Mouse (Mus musculus) midbrain, embryonic 12.5 days (tissue): ENCODE measurements at regions not wholly inside any gene's neighbourhood (a gene's known extent, or its start where the extent isn't known, plus 50 kb on each side); places are given as distances from the start of the nearest gene placed in this dataset.

Source experiments
- ATAC-seq: fragments of 200-750 bp; cut with Nextera tagmentation; 2 replicates; pipeline ENCODE4 v1.8.0; 2017; ENCODE audit warnings: low read depth, moderate TSS enrichment, moderate library complexity; ENCODE audit not compliant: low FRiP score
- H3K27ac ChIP-seq: fragments of 300-500 bp; sonication (generic); replicated peaks from 2 replicates; pipeline ENCODE4 v1.5.1; 2016; ENCODE audit warnings: mild to moderate bottlenecking
- H3K27me3 ChIP-seq: fragments of 300-500 bp; sonication (generic); 2 replicates; pipeline ENCODE4 v1.6.1; 2016; ENCODE audit warnings: mild to moderate bottlenecking
- H3K36me3 ChIP-seq: fragments of 300-500 bp; sonication (generic); 2 replicates; pipeline ENCODE4 v1.6.1; 2016
- H3K4me1 ChIP-seq: fragments of 300-500 bp; sonication (generic); 2 replicates; pipeline ENCODE4 v1.6.1; 2016
- H3K4me2 ChIP-seq: fragments of 300-500 bp; sonication (generic); replicated peaks from 2 replicates; pipeline ENCODE4 v1.6.1; 2016; ENCODE audit warnings: mild to moderate bottlenecking, moderate library complexity
- H3K4me3 ChIP-seq: fragments of 300-500 bp; sonication (generic); 2 replicates; pipeline ENCODE4 v1.5.1; 2016; ENCODE audit warnings: mild to moderate bottlenecking
- H3K9ac ChIP-seq: fragments of 300-500 bp; sonication (generic); replicated peaks from 2 replicates; pipeline ENCODE4 v1.6.1; 2016; ENCODE audit warnings: mild to moderate bottlenecking, moderate library complexity
- H3K9me3 ChIP-seq: fragments of 300-500 bp; sonication (generic); 2 replicates; pipeline ENCODE4 v1.6.1; 2016; ENCODE audit warnings: mild to moderate bottlenecking
- WGBS: fragments of 180-500 bp; shearing (Covaris S2); methylation state at CpG from one replicate; pipeline ENCODE4 v1.1.7; 2016; 5-methylcytosine and 5-hydroxymethylcytosine counted together

GRCm38 (mm10) chr15:41920270-41920669, 1786.1 kb downstream of the 9330182O14Rik start:
- no peak for ATAC-seq
- no peaks in the 10 kb centered on the region for H3K9me3 ChIP-seq
- no peak overlapping the region for H3K4me3 ChIP-seq
- no peak overlapping the region for H3K9ac ChIP-seq
- no peaks in the 10 kb centered on the region for H3K36me3 ChIP-seq
- 76% methylated on average over 2 of the region's 2 CpGs for WGBS
- H3K4me2 ChIP-seq: no peak overlapping the region
- no peaks in the 10 kb centered on the region for H3K27me3 ChIP-seq
- no peak overlapping the region for H3K27ac ChIP-seq
- no peaks in the 10 kb centered on the region for H3K4me1 ChIP-seq

GRCm38 (mm10) chr15:41936697-41937096, 1802.5 kb downstream of the 9330182O14Rik start:
- 62% methylated on average over 2 of the region's 2 CpGs for WGBS
- Histone ChIP-seq H3K36me3 (no peaks in the 10 kb centered on the region), H3K27me3 (no peaks in the 10 kb centered on the region), H3K9me3 (peaks cover 19% of the 10 kb centered on the region), H3K4me2 (no peak overlapping the region), H3K27ac (no peak overlapping the region), H3K4me1 (no peaks in the 10 kb centered on the region), H3K9ac (no peak overlapping the region), H3K4me3 (no peak overlapping the region)
- peak; percentile 65; the same call in 1 of the 2 replicates for ATAC-seq

GRCm38 (mm10) chr15:41945226-41945625, 1811.1 kb downstream of the 9330182O14Rik start:
- WGBS: 87% methylated on average over 2 of the region's 2 CpGs
- H3K4me2 ChIP-seq: no peak overlapping the region
- no peaks in the 10 kb centered on the region for H3K9me3 ChIP-seq
- no peak overlapping the region for H3K9ac ChIP-seq
- ATAC-seq: no peak
- H3K27me3 ChIP-seq: no peaks in the 10 kb centered on the region
- H3K4me3 ChIP-seq: no peak overlapping the region
- no peak overlapping the region for H3K27ac ChIP-seq
- no peaks in the 10 kb centered on the region for H3K36me3 ChIP-seq
- no peaks in the 10 kb centered on the region for H3K4me1 ChIP-seq

GRCm38 (mm10) chr15:41947888-41948287, 1813.7 kb downstream of the 9330182O14Rik start:
- H3K36me3 ChIP-seq: no peaks in the 10 kb centered on the region
- no peaks in the 10 kb centered on the region for H3K9me3 ChIP-seq
- no peak overlapping the region for H3K4me2 ChIP-seq
- no peak overlapping the region for H3K27ac ChIP-seq
- ATAC-seq: no peak
- H3K27me3 ChIP-seq: no peaks in the 10 kb centered on the region
- no peaks in the 10 kb centered on the region for H3K4me1 ChIP-seq
- H3K4me3 ChIP-seq: no peak overlapping the region
- no peak overlapping the region for H3K9ac ChIP-seq

DNA sequence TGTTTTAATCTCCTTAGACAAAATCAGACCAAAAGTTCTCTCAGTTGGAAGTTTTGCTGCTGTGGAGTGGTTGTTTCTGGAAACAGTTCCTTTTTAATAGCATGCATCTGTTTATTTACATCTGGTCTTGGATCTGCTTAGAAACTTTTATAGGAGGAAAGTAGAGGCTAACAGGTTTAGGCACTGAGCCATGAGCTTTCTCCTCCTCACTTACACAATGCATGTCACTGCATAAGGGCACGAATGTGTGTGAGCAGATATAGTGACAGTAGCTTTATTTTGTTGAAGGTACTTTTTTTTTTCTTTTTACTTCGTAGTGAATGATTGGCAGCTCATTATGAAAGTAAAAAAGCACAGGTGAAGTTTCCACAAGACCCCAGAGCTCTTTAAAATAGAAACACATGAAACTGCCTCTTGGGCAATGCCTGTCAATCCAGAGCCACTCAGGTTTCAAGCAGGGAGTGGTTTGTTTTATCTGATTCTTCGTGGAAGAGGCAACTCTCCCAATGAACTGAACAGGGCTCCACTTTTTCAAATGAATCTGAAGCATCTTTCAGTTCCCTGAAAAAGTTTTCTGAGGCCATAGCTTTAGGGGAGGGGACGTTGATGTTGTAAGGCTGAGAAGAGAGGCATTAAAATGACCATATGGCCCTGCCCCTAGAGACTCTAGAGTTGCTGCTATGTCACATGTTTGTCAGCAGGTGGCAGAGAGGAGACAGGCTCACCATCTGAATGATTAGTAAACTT, 1814.4 kb downstream of the 9330182O14Rik start:
- WGBS: 55% methylated on average over 4 of the region's 4 CpGs
- Histone ChIP-seq H3K36me3 (no peaks in the 10 kb centered on the region), H3K4me1 (no peaks in the 10 kb centered on the region), H3K27ac (no peak overlapping the region), H3K4me2 (no peak overlapping the region), H3K27me3 (no peaks in the 10 kb centered on the region), H3K9ac (no peak overlapping the region), H3K9me3 (no peaks in the 10 kb centered on the region), H3K4me3 (no peak overlapping the region)
- peak; percentile 73; the same call in 1 of the 2 replicates for ATAC-seq

DNA sequence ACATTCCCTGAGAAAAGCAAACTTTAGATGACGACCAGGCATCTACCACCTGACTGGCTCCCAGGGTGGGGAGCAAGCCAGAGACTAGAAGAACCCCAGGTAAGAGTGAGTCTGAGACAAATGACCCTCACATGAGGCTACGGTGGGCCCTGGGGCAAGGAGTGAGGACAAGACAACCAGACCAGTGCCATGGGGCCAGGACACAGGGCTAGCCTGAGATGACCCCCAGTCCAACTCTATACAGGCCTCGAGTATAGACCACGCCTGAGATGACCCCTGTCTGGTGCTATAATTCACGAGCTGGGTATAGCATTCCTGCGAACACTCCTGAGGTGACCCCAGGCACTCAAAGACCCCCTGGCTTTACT, 1814.9 kb downstream of the 9330182O14Rik start:
- Histone ChIP-seq H3K4me1 (no peaks in the 10 kb centered on the region), H3K4me2 (no peak overlapping the region), H3K27ac (no peak overlapping the region), H3K9me3 (no peaks in the 10 kb centered on the region), H3K27me3 (no peaks in the 10 kb centered on the region), H3K4me3 (no peak overlapping the region), H3K36me3 (no peaks in the 10 kb centered on the region), H3K9ac (no peak overlapping the region)
- WGBS: 65% methylated on average over 6 of the region's 6 CpGs
- ATAC-seq: peak; percentile 49; the same call in 1 of the 2 replicates

DNA sequence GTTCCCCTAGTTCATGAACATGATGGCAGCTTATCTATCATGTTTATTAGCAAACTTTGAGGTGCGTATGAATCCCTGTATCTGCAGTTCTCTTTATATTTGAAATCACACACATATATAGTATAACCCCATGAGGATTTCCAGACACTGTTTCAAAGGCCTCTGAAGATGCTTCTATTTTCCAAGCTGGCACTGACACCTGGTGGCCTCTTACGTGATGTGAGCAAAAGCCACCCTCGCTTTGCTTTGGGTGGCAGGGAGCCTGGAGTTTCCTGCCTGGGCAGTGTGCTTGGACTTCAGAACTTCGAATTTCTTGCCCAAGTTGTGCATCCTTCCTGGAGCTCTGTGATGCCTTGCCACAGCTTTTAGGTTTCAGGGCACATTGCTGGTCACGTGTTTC, 1817.1 kb downstream of the 9330182O14Rik start:
- H3K9ac ChIP-seq: no peak overlapping the region
- no peaks in the 10 kb centered on the region for H3K36me3 ChIP-seq
- ATAC-seq: no peak
- H3K9me3 ChIP-seq: no peaks in the 10 kb centered on the region
- H3K4me2 ChIP-seq: no peak overlapping the region
- WGBS: 79% methylated on average over 5 of the region's 5 CpGs
- H3K4me3 ChIP-seq: no peak overlapping the region
- H3K27ac ChIP-seq: no peak overlapping the region
- no peaks in the 10 kb centered on the region for H3K4me1 ChIP-seq
- H3K27me3 ChIP-seq: no peaks in the 10 kb centered on the region

DNA sequence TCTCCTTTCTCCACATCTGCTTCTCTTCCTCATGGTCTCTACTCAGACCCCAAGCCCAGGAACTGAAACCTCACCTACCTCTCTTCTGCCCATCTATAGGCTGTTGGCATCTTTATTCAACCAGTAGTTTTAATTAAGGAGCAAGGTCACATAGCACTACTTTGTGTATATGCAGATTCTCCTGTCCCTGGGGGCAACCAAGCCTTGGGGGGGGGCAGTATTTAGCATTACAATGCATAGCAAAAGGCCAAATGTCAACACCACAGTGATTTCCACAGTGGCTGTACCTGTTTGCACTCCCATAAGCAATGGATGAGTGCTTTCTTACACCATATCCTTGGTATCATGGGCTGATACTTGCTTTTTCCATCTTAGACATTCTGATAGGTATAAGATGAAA, 1826.4 kb downstream of the 9330182O14Rik start:
- no peak overlapping the region for H3K27ac ChIP-seq
- H3K4me1 ChIP-seq: no peaks in the 10 kb centered on the region
- H3K4me3 ChIP-seq: no peak overlapping the region
- H3K9ac ChIP-seq: no peak overlapping the region
- H3K4me2 ChIP-seq: no peak overlapping the region
- ATAC-seq: no peak
- H3K27me3 ChIP-seq: no peaks in the 10 kb centered on the region
- no peaks in the 10 kb centered on the region for H3K36me3 ChIP-seq
- no peaks in the 10 kb centered on the region for H3K9me3 ChIP-seq

DNA sequence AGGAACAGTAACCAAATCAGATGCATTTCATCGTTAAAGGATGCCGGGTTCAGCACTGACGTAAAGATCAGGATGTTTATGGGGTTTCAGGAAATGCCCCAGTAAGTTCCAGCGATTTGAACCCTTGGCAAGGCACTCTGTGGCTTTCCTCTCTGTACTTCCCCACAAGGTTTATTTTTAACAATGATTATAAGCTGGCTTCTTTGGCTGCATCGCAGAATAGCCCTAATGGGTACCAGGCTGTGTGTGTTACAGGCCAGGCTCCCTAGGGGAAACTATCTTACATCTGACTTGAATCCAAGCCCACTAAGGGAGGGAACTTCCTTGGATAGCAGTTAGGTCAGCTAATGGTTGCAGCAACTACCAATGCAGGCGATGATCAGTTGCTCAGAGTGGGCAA, 1836.7 kb downstream of the 9330182O14Rik start:
- 90% methylated on average over 6 of the region's 6 CpGs for WGBS
- H3K27ac ChIP-seq: no peak overlapping the region

DNA sequence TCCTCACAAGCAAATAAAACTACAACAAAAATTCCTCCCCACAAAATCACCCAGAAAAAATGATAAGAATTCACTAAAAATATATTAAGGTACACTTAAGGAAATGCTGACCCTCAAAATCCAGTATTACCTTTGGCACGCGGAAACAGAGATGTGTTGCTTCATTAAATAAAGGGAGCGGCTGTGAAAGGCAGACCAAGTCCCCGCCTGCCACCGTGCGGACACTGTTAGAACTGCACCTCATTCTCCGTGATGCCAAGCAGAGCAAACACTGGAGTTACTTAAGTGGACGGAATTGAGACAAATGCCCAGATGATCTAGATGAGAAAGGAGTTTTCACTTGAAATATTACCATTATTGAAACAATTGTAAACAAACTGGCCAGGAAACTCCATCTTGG, 1839.1 kb downstream of the 9330182O14Rik start:
- no peak overlapping the region for H3K9ac ChIP-seq
- no peak overlapping the region for H3K4me2 ChIP-seq
- 3% methylated on average over 8 of the region's 8 CpGs for WGBS
- no peaks in the 10 kb centered on the region for H3K4me1 ChIP-seq
- no peaks in the 10 kb centered on the region for H3K27me3 ChIP-seq
- no peak overlapping the region for H3K27ac ChIP-seq
- H3K36me3 ChIP-seq: no peaks in the 10 kb centered on the region
- peak; percentile 83 for ATAC-seq
- H3K9me3 ChIP-seq: no peaks in the 10 kb centered on the region
- H3K4me3 ChIP-seq: no peak overlapping the region

More for the DNA sequence above, 1836.7 kb downstream of the 9330182O14Rik start:
- ATAC-seq: no peak
- Histone ChIP-seq H3K9me3 (no peaks in the 10 kb centered on the region), H3K4me1 (no peaks in the 10 kb centered on the region), H3K36me3 (no peaks in the 10 kb centered on the region), H3K4me3 (no peak overlapping the region), H3K4me2 (no peak overlapping the region), H3K9ac (no peak overlapping the region), H3K27me3 (no peaks in the 10 kb centered on the region)

- H3K36me3 ChIP-seq: no peaks in the 10 kb centered on the region
- H3K4me2 ChIP-seq: no peak overlapping the region
- WGBS: 89% methylated on average over 2 of the region's 2 CpGs
- H3K27ac ChIP-seq: no peak overlapping the region
- H3K9ac ChIP-seq: no peak overlapping the region
- H3K9me3 ChIP-seq: no peaks in the 10 kb centered on the region
- ATAC-seq: no peak
- H3K4me1 ChIP-seq: no peaks in the 10 kb centered on the region
- no peaks in the 10 kb centered on the region for H3K27me3 ChIP-seq
- H3K4me3 ChIP-seq: no peak overlapping the region
Observed at GRCm38 (mm10) chr15:41977196-41977595, 1843.0 kb downstream of the 9330182O14Rik start.

DNA sequence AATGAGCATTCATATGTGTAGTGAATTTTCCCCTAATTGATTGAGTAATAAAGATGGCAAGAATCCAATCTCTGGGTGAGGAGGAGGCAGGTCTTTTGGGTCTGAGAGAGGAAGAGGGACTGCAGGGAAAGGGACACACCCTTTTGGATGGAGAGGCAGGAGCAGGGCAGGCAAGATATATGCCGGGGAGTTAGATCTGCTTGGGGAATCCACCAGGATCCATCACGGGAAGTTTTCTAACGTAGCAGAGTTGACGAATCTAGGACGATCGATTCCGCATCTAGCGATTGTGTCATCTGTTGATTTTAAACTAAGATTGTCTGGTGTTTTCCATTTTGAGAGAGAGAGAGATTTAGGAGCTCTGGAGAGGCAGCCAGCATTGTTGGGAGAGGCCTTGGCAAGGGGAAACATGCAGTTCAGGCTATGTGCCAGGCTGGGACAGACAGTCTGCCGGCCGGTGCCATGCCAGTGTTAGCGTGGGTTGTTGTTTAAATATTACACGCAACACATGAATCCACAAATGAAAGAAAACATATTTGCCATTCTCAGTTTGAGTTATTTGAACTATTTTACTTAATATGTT, 1843.6 kb downstream of the 9330182O14Rik start:
- H3K4me1 ChIP-seq: no peaks in the 10 kb centered on the region
- no peaks in the 10 kb centered on the region for H3K36me3 ChIP-seq
- ATAC-seq: no peak
- no peaks in the 10 kb centered on the region for H3K27me3 ChIP-seq
- no peak overlapping the region for H3K9ac ChIP-seq
- H3K4me2 ChIP-seq: no peak overlapping the region
- H3K9me3 ChIP-seq: no peaks in the 10 kb centered on the region
- H3K4me3 ChIP-seq: no peak overlapping the region
- 97% methylated on average over 12 of the region's 12 CpGs for WGBS
- H3K27ac ChIP-seq: no peak overlapping the region

DNA sequence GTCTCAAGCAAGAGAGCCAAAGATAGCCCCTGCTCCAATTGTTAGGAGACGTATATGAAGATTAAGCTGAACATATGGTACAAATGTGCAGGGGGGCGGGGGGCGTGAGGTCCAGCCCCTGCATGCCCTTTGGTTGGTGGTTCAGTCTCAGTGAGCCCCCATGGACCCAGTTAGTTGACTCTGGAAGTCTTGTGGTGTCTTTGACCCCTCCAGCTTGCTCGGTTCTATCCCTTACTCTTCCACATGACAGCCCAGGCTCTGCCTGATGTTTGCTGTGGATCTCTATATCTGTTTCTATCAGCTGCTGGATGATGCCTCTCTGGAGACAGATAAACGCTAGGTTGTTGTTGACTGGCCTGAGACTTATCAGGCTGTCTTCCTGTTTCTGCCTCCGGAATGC, 1849.1 kb downstream of the 9330182O14Rik start:
- H3K9ac ChIP-seq: no peak overlapping the region
- H3K27ac ChIP-seq: no peak overlapping the region
- H3K27me3 ChIP-seq: no peaks in the 10 kb centered on the region
- no peak overlapping the region for H3K4me3 ChIP-seq
- H3K4me2 ChIP-seq: no peak overlapping the region
- ATAC-seq: no peak
- H3K9me3 ChIP-seq: no peaks in the 10 kb centered on the region
- WGBS: 85% methylated on average over 6 of the region's 6 CpGs
- no peaks in the 10 kb centered on the region for H3K4me1 ChIP-seq
- no peaks in the 10 kb centered on the region for H3K36me3 ChIP-seq
